Mouse (Mus musculus) MEL-GATA-1-ER (cell line): ENCODE results near the gene Vmn2r7.
"Not testable (repeated sequence)": the region's sequence is repeated elsewhere in the genome, so short reads cannot be mapped to it uniquely, and the experiment has no call there.

Experiments used
- DNase-seq: peaks from one replicate; pipeline ENCODE4 v3.0.0-alpha.2; 2012; ENCODE audit warnings: low read depth; ENCODE audit errors: extremely low read depth

Vmn2r7 gene

GRCm38 (mm10) chr3:64844665-64845064 is at the start of gene Vmn2r7:
Gene Vmn2r7, minus strand, starts transcription at chr3:64844765.
- DNase-seq: not testable (repeated sequence)

DNA sequence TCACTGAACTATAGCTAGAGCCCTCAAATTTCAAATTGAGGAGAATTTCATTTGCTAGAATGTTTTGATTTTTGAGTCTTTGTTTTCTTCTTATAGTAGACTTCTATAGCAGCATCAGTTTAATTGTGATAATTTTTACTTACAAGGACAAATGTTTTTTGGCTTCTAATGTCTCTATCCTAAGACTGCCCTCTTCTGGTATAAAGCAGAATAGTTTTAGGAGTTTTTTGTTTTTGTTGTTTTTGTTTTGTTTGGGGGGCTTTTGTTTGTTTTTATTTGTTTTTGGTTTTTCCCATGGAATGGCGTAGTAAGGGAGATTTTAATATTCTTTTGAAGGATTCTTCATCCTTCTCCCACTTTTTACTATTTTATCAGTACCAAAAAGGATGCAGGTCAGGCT is 45.2 kb upstream of the Vmn2r7 start:
- DNase-seq: no peak

- no peak for DNase-seq
Observed at GRCm38 (mm10) chr3:64878199-64878977, 33.8 kb upstream of the Vmn2r7 start.

- no peak for DNase-seq
Observed at GRCm38 (mm10) chr3:64876669-64877068, 32.1 kb upstream of the Vmn2r7 start.

- no peak for DNase-seq
Observed at GRCm38 (mm10) chr3:64842881-64843280, 1.7 kb downstream of the Vmn2r7 start.

DNA sequence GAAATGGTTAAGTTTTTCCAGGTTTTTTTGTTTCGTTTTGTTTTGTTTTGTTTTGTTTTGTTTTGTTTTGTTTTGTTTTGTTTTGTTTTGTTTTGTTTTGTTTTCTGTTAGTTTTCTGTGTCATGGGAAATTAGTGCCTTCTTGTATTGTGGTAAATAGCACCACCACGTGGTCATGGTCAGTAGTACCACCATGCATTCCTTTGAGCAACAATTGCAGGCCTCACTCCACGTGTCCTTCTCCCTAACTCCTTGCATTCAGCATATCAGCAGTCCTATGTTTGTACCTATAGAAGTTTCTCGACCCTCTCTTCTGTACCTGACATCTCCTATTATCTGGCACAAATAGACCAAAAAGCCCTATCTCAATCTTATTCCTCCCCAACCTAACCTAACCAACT is 2.3 kb downstream of the Vmn2r7 start:
- DNase-seq: peak; percentile 6

- DNase-seq: no peak
Observed at GRCm38 (mm10) chr3:64831134-64831533, 13.4 kb downstream of the Vmn2r7 start.

DNA sequence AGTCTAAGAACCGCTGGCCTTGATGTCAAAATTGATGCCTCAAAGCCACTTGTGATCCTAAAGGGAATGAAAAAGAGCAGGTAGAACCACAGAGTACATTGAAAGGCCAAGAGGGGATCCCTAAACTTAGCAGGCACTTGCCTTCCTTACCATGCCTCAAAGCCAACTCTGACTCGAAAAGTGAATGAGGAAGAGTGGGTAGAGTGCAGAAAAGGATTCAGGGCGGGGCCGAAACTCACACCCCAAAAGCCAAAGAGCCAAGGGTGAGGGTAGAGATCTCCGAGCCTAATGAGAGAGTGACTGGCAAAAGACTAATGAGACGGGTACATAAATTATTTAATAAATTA is 53.3 kb downstream of the Vmn2r7 start:
- no peak for DNase-seq

DNA sequence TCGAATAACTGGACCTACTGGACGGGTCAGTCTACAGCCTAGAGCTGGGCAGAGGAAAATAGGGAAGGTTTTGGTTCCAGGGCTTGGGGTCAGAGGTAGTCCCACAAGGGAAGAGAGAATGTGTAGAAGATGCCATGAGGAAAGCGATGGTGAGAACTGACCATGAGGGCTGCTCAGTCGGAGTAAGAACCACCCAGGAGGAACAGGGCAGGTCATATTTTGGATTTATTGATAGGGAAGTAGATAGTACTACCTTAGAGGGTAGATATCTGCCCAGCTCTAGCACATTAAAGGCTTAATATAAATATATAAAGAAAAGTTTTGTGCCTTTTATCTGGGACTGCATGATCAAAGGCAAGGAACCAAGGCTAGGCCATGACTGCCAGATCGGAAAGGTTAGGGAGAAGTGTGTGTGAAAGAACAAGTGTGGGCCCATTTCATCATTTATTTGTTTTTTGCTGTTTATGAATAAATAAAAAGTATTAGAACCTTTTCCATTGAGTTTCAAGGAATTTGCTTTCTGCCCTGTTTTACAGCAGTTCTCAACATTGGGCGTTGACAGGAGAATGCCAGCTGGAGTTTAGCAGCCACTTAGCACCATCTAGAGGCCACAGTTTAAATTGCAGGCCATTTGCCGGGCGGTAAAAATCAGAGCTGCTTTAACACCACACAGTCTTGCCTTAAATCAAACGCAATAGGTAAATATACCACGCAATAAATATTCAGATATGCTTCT is 53.9 kb downstream of the Vmn2r7 start:
- peak; percentile 0 for DNase-seq

- DNase-seq: no peak
Observed at GRCm38 (mm10) chr3:64782901-64783300, 61.7 kb downstream of the Vmn2r7 start.

- DNase-seq: no peak
Observed at GRCm38 (mm10) chr3:64772132-64772531, 72.4 kb downstream of the Vmn2r7 start.

DNA sequence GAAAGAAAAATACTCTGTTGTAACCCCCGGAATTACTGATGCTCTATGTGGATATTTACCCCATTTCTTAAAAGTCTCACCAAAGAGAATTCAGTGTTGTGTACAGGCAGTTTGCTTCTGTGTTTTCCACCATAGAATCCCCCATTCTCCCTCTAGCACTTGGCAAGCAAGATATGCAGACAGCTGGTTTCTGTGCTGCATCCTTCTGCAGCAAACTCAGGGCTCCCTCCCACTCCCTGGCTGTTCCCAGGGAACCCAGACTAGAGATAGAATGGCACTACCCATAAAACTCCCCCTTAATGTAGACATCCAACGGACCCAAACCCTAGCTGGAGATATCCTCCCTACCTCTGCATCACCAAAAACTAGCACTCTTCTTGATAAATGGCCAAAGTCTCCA is 88.4 kb downstream of the Vmn2r7 start:
- DNase-seq: no peak

GRCm38 (mm10) chr3:64727187-64727970 is 117.2 kb downstream of the Vmn2r7 start:
- not testable (repeated sequence) for DNase-seq

DNA sequence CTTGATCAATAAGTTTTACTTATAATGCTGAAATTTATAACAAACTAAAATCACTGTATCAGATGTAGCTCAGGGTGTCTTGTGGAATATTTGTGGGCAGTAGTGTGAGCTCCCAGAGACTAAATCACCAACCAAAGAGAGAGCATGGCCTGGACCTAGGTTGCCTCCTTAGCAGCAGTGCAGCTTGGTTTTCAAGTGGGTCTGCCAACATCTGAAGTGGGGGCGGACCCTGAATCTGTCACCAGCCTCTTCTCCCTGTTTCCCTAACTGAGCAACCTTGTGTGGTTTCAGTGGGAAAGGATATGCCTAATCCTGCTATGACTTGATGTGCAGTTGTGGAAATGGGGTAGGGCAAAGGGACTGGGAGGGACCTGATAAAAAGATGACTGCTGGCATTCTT is 118.8 kb downstream of the Vmn2r7 start:
- DNase-seq: not testable (repeated sequence)

GRCm38 (mm10) chr3:64676069-64676468 is 168.5 kb downstream of the Vmn2r7 start:
- DNase-seq: not testable (repeated sequence)
